Mouse (Mus musculus) adrenal gland, postnatal 36 days (tissue): ENCODE measurements around the gene Mcm3. TPM values are rescaled to one million over a fixed set of nuclear protein-coding genes. Genes with fewer than 3 reads are reported as not detected.
"Not testable (repeated sequence)": the region's sequence is repeated elsewhere in the genome, so short reads cannot be mapped to it uniquely, and the experiment has no call there.

Experiments used
- DNase-seq, 2 experiments: peaks; one replicate each; pipeline ENCODE4 v3.0.0; 2021; ENCODE audit warnings: mixed read lengths in 1 of 2
- total RNA-seq, 2 experiments: library from RNA; stranded (reverse); gene quantifications; 2 replicates each; pipeline ENCODE4 v1.2.3; 2021

Mcm3 gene
- total RNA-seq, 2 experiments from 2014 or later: 20.7 to 22.1 TPM

DNA sequence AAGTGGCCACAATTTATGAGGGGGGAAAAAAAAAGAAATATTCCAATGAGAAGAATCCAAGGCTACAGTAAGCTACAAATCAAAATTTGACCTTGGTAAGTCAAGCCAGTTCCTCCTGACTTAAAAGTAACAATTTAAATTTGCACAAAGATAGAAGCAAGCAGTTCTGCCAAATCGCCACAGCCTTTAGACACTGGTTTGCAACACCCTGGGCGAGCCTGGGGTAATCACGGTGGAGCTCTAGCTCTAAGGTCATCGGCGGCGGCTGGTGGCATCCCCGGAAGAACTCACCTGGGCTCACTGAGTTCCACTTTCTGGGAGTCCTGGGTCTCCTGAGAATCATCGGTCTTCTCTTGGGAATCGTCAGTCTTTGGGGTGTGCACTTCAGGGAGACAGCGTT lies 15.6 kb downstream of the Mcm3 start:
- DNase-seq: peak; percentile 20 to 40

DNA sequence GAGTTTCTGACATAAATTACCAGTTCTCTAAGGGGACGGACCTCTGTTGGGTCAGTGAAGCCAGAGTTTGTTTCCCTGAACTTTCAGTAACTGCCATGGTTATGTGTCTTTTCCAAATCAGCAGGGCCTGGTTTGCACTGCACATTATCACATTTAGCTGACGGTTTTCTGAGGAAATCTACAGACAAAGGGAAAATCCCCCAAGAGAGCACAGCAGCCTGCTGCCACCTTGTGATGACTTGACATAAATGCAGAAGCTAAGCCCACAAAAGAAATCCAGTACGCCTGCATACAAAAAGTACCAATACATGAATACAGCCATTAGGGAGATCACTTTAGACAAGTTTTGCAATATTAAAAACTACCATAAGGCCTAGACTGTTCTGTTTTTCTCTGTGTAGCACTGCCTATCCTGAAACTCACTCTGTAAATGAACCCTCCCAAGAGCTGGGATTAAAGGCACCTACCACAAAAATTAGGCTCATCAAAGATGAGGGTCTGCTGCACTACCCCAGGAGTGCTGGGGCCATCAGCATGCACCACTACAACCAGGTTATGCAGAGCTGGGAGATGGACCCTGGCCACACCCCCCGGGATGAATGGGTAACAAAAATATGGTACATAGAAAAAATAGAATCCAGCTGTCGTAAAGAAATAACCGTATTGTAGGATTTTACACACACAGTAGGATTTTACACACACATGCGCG lies 18.3 kb downstream of the Mcm3 start:
- DNase-seq: peak; percentile 31 to 55

GRCm38 (mm10) chr1:20801275-20801674 lies 18.8 kb downstream of the Mcm3 start:
- DNase-seq: no peak

DNA sequence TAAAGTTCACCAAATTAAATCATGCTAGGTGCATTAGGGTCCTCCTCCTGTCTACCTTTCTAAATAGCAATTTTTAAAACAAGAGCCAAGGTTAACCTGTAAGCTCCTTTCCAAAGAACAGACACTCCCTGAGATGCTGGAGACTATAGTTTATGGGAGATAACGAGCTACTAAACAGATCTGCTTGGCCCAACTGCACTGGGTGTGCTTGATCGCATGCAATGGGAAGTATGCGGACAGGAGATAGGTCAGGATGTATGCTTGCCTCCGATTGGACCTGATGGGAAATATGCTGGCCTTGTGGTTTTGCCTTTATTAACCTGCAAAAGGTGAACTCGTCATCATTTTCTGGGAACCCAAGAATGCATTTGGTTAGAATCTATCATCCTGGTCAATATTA lies 24.9 kb downstream of the Mcm3 start:
- DNase-seq: no peak

GRCm38 (mm10) chr1:20794760-20795159 lies 25.4 kb downstream of the Mcm3 start:
- DNase-seq: no peak

DNA sequence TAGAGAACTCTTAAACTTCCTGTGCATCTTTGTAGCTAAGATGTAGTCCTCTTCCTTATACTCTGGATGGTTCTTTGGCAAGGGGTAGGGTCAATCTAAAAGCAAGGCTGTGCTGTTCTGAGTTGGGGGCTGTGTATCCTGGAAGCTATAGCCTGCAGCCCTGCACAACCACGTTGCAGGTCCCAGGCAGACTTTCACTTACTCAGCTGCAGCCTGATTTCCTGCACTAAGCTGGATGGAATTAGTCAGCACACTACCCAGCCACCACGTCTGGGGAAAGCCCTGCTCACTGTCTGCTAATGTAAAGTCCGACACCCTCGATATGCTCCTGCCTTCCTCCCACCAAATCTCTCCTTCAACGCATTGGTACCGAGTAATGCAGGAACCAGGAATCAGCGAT lies 28.7 kb downstream of the Mcm3 start:
- DNase-seq: no peak

DNA sequence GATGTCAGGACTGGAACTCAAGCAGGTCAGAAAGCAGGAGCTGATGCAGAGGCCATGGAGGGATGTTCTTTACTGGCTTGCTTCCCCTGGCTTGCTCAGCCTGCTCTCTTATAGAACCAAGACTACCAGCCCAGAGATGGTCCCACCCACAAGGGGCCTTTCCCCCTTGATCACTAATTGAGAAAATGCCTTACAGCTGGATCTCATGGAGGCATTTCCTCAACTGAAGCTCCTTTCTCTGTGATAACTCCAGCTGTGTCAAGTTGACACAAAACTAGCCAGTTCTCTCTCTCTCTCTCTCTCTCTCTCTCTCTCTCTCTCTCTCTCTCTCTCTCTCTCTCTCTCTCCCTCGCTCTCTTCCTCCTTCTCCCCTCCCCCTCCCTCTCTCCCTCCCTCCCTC lies 29.6 kb downstream of the Mcm3 start, which contains the start of gene Il17f:
Il17f (minus strand) TSS at position 101 of the 400 bp plus-strand sequence.
- not testable (repeated sequence) for DNase-seq

GRCm38 (mm10) chr1:20788419-20788818 lies 31.7 kb downstream of the Mcm3 start:
- no peak for DNase-seq

GRCm38 (mm10) chr1:20787046-20787445 lies 33.1 kb downstream of the Mcm3 start:
- DNase-seq: no peak

GRCm38 (mm10) chr1:20778366-20778765 lies 41.7 kb downstream of the Mcm3 start:
- no peak for DNase-seq

- not testable (repeated sequence) for DNase-seq
Observed at GRCm38 (mm10) chr1:20774026-20774730, 45.9 kb downstream of the Mcm3 start.

DNA sequence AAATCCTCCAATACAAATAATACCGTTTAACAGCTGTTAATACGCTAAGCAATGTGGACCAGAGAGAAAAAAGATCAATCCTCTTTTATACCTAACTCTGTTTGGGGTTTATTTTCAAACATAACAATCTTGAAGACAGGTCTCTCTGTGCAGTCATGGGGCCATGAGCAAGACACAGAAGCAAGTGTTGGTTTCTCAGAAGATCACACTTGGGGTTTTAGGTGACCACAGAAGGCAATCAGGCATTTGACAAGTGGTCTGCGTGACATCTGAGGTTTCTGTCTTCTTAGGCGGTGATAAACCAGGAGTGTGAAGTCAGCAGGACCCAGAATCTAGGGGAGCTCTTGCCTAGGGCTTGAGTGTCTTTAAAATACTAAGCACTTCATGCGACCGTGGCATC lies 53.6 kb downstream of the Mcm3 start:
- DNase-seq: no peak

DNA sequence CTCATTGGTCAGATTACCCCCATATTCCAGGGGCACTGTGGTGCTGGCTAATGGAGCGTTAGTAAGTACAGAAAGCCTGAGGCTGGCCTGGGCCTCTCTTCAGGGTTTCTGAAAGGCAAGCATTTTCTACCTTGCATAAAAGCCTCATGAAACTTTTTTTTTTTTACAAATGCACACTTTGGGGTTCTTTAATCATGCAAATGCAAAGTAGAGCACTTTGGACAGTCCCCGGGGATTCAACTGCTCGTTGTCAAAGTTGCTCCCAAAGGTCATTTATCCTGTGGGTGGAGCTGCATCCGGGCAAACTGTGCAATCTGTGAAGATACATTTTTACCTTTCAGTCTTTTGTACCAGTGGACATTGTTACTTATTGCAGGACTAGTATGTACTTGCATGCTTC lies 58.7 kb downstream of the Mcm3 start:
- no peak for DNase-seq

GRCm38 (mm10) chr1:20760331-20760730 lies 59.8 kb downstream of the Mcm3 start:
- DNase-seq: no peak

GRCm38 (mm10) chr1:20759799-20760198 lies 60.3 kb downstream of the Mcm3 start:
- peak; percentile 5 to 15 for DNase-seq

DNA sequence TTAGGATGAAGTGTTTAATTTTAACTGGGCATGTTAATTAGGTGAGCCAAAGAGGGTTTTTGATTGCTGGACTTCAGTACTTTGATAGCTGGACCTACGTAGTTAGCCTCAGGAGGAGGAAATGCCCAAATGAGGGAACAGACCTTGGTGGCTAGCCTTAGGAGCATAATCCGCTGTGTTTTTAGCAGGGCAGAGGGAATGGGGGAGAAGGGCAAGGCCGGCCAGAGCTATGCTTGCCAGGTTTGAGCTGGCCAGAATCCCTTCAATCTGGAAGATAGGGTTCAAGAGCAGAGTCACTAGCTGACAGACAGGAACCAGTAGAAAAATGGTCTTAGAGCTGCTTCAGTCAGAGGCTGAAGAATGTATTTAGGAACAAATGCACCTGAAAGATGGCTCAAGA lies 62.5 kb downstream of the Mcm3 start:
- DNase-seq: peak; percentile 24 to 50

DNA sequence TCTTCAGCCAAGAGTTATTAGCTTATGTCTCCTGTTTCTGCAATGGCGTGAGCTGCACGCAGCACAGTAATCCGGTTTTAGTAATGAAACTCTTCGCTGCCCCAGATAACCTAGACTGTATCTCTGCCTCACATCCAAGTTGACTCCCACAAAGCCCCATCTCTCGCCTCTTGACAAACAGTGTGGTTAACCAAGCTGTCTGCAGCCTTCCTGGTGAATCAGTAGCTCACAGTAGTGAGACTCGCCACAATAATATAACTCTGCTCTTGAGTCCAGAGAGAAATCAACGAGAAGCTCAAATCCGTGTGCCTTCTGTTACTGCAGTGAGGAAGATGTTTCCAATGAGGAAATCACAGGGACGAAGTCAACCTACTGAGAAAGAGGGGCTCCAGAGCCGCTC lies 65.7 kb downstream of the Mcm3 start:
- DNase-seq: no peak

Other genes with a start within 250 kb of the Mcm3 start
- gene Pkhd1, start 202.2 kb downstream of the Mcm3 start, total RNA-seq: under 1 TPM in 1 of 2 experiments, not detected in 1; 0.03 TPM
- gene Il17a, start 89.4 kb downstream of the Mcm3 start, total RNA-seq: not detected
- not detected for gene Il17f, start 29.7 kb downstream of the Mcm3 start, total RNA-seq
- gene Paqr8, start 70.3 kb upstream of the Mcm3 start, total RNA-seq: 10 to 100 TPM; 45.1 to 62.9 TPM
- gene Efhc1, start 131.3 kb upstream of the Mcm3 start, total RNA-seq: 1 to 10 TPM; 1.1 to 1.6 TPM